Mouse (Mus musculus): ENCODE measurements at regions not wholly inside any gene's neighbourhood (a gene's known extent, or its start where the extent isn't known, plus 50 kb on each side); places are given as distances from the start of the nearest gene placed in this dataset.

GRCm38 (mm10) chr2:142964340-142964739 lies 63.0 kb upstream of the Kif16b start:
- Histone ChIP-seq H3K27ac (no peak overlapping the region), H3K4me3 (ENCODE audit: insufficient read depth in 1 of 2, low read depth in 2 of 2, low read length in 2 of 2) (no peak overlapping the region), H3K27me3 (ENCODE audit: control insufficient read depth, insufficient read depth, low read length) (no peaks in the 10 kb centered on the region), H3K9ac (replicated peaks) (no peak overlapping the region), H3K36me3 (replicated peaks; ENCODE audit: control insufficient read depth, insufficient read depth, low read depth) (no peaks in the 10 kb centered on the region), H3K9me3 (ENCODE audit: control insufficient read depth, low read length) (no peaks in the 10 kb centered on the region), H3K4me1 (replicated peaks; ENCODE audit: control insufficient read depth in 2 of 2, insufficient read depth in 2 of 2, low read length in 1 of 2) (no peaks in the 10 kb centered on the region), H3K4me2 (ENCODE audit: low read depth) (no peak overlapping the region)
- ATAC-seq (ENCODE audit: insufficient read depth) (no peak), DNase-seq (ENCODE audit: low read depth in 3 of 3, low spot score in 3 of 3) (no peak)
- 41% methylated on average over 2 of the region's 2 CpGs for WGBS (ENCODE audit: insufficient replicate concordance)
- TF ChIP-seq EP300 (IDR thresholded peaks at IDR 0.05; ENCODE audit: low read depth), result no peak
- no peak for TF ChIP-seq CTCF (IDR thresholded peaks at IDR 0.05; ENCODE audit: low read depth)

GRCm38 (mm10) chr2:142967250-142967649 lies 65.9 kb upstream of the Kif16b start:
- Histone ChIP-seq H3K9ac (replicated peaks) (no peak overlapping the region), H3K27me3 (ENCODE audit: control insufficient read depth, insufficient read depth, low read length) (no peaks in the 10 kb centered on the region), H3K36me3 (replicated peaks; ENCODE audit: control insufficient read depth, insufficient read depth, low read depth) (no peaks in the 10 kb centered on the region), H3K4me1 (replicated peaks; ENCODE audit: control insufficient read depth in 2 of 2, insufficient read depth in 2 of 2, low read length in 1 of 2) (no peaks in the 10 kb centered on the region), H3K4me3 (ENCODE audit: insufficient read depth in 1 of 2, low read depth in 2 of 2, low read length in 2 of 2) (no peak overlapping the region), H3K4me2 (ENCODE audit: low read depth) (no peak overlapping the region), H3K9me3 (ENCODE audit: control insufficient read depth, low read length) (no peaks in the 10 kb centered on the region), H3K27ac (no peak overlapping the region)
- ATAC-seq (ENCODE audit: insufficient read depth) (no peak), DNase-seq (ENCODE audit: low read depth in 3 of 3, low spot score in 3 of 3) (peak in 2 of 3 experiments; percentile 3 to 22)
- TF ChIP-seq CTCF (IDR thresholded peaks at IDR 0.05; ENCODE audit: low read depth) (peak; percentile 67), EP300 (IDR thresholded peaks at IDR 0.05; ENCODE audit: low read depth) (no peak)
- WGBS (ENCODE audit: insufficient replicate concordance), result 21% methylated on average over 4 of the region's 4 CpGs

- DNase-seq (ENCODE audit: low read depth in 3 of 3, low spot score in 3 of 3), result no peak
- no peak overlapping the region for H3K4me3 ChIP-seq (ENCODE audit: insufficient read depth in 1 of 2, low read depth in 2 of 2, low read length in 2 of 2)
- WGBS (ENCODE audit: insufficient replicate concordance), result 56% methylated on average over 4 of the region's 4 CpGs
- H3K9ac ChIP-seq (replicated peaks), result no peak overlapping the region
- no peak for ATAC-seq (ENCODE audit: insufficient read depth)
- TF ChIP-seq CTCF (IDR thresholded peaks at IDR 0.05; ENCODE audit: low read depth) (no peak), EP300 (IDR thresholded peaks at IDR 0.05; ENCODE audit: low read depth) (no peak)
- H3K27ac ChIP-seq, result no peak overlapping the region
- no peaks in the 10 kb centered on the region for H3K9me3 ChIP-seq (ENCODE audit: control insufficient read depth, low read length)
- no peaks in the 10 kb centered on the region for H3K36me3 ChIP-seq (replicated peaks; ENCODE audit: control insufficient read depth, insufficient read depth, low read depth)
- H3K4me1 ChIP-seq (replicated peaks; ENCODE audit: control insufficient read depth in 2 of 2, insufficient read depth in 2 of 2, low read length in 1 of 2), result no peaks in the 10 kb centered on the region
- H3K27me3 ChIP-seq (ENCODE audit: control insufficient read depth, insufficient read depth, low read length), result no peaks in the 10 kb centered on the region
- no peak overlapping the region for H3K4me2 ChIP-seq (ENCODE audit: low read depth)
These were observed 79.4 kb upstream of the Kif16b start for GRCm38 (mm10) chr2:142980771-142981170.

GRCm38 (mm10) chr2:142988691-142989090 lies 74.1 kb upstream of the Snrpb2 start:
- Histone ChIP-seq H3K36me3 (replicated peaks; ENCODE audit: control insufficient read depth, insufficient read depth, low read depth) (no peaks in the 10 kb centered on the region), H3K4me1 (replicated peaks; ENCODE audit: control insufficient read depth in 2 of 2, insufficient read depth in 2 of 2, low read length in 1 of 2) (no peaks in the 10 kb centered on the region), H3K4me2 (ENCODE audit: low read depth) (no peak overlapping the region), H3K9me3 (ENCODE audit: control insufficient read depth, low read length) (no peaks in the 10 kb centered on the region), H3K4me3 (ENCODE audit: insufficient read depth in 1 of 2, low read depth in 2 of 2, low read length in 2 of 2) (no peak overlapping the region), H3K27me3 (ENCODE audit: control insufficient read depth, insufficient read depth, low read length) (no peaks in the 10 kb centered on the region), H3K27ac (no peak overlapping the region), H3K9ac (replicated peaks) (no peak overlapping the region)
- ATAC-seq (ENCODE audit: insufficient read depth) (no peak), DNase-seq (ENCODE audit: low read depth in 3 of 3, low spot score in 3 of 3) (no peak)
- TF ChIP-seq EP300 (IDR thresholded peaks at IDR 0.05; ENCODE audit: low read depth), result no peak
- TF ChIP-seq CTCF (IDR thresholded peaks at IDR 0.05; ENCODE audit: low read depth), result no peak
- WGBS (ENCODE audit: insufficient replicate concordance), result 56% methylated on average over 3 of the region's 3 CpGs

GRCm38 (mm10) chr2:142996088-142996487 lies 66.8 kb upstream of the Snrpb2 start:
- H3K9ac ChIP-seq (replicated peaks), result no peak overlapping the region
- H3K27me3 ChIP-seq (ENCODE audit: control insufficient read depth, insufficient read depth, low read length), result no peaks in the 10 kb centered on the region
- no peak overlapping the region for H3K4me2 ChIP-seq (ENCODE audit: low read depth)
- no peak for TF ChIP-seq CTCF (IDR thresholded peaks at IDR 0.05; ENCODE audit: low read depth)
- no peak for TF ChIP-seq EP300 (IDR thresholded peaks at IDR 0.05; ENCODE audit: low read depth)
- DNase-seq (ENCODE audit: low read depth in 3 of 3, low spot score in 3 of 3) (no peak), ATAC-seq (ENCODE audit: insufficient read depth) (no peak)
- no peaks in the 10 kb centered on the region for H3K4me1 ChIP-seq (replicated peaks; ENCODE audit: control insufficient read depth in 2 of 2, insufficient read depth in 2 of 2, low read length in 1 of 2)
- no peak overlapping the region for H3K27ac ChIP-seq
- H3K9me3 ChIP-seq (ENCODE audit: control insufficient read depth, low read length), result no peaks in the 10 kb centered on the region
- H3K4me3 ChIP-seq (ENCODE audit: insufficient read depth in 1 of 2, low read depth in 2 of 2, low read length in 2 of 2), result no peak overlapping the region
- H3K36me3 ChIP-seq (replicated peaks; ENCODE audit: control insufficient read depth, insufficient read depth, low read depth), result no peaks in the 10 kb centered on the region
